Mouse (Mus musculus) kidney, adult 2 months (tissue): ENCODE results near the gene Sp9. TPM values are rescaled to one million over a fixed set of nuclear protein-coding genes. Genes with fewer than 3 reads are reported as not detected.

Source experiments
- DNase-seq: peaks from one replicate; pipeline ENCODE4 v3.0.0; 2021
- H3K27ac ChIP-seq: fragments of 200-500 bp; 2 replicates; pipeline ENCODE4 v1.5.1; 2012; ENCODE audit warnings: low read depth, low read length, control low read depth, inconsistent platforms; ENCODE audit not compliant: insufficient read depth
- H3K27me3 ChIP-seq: fragments of 200-500 bp; replicated peaks from 2 replicates; pipeline ENCODE4 v1.6.1; 2012; ENCODE audit warnings: mild to moderate bottlenecking, moderate library complexity, low read length, inconsistent platforms; ENCODE audit not compliant: control insufficient read depth, insufficient read depth
- H3K36me3 ChIP-seq: fragments of 200-500 bp; 2 replicates; pipeline ENCODE4 v1.6.1; 2012; ENCODE audit warnings: mild to moderate bottlenecking, moderate library complexity, low read length, inconsistent platforms; ENCODE audit not compliant: control insufficient read depth, insufficient read depth
- H3K4me1 ChIP-seq: fragments of 200-500 bp; 2 replicates; pipeline ENCODE4 v1.6.1; 2011; ENCODE audit warnings: low read length; ENCODE audit not compliant: control insufficient read depth, insufficient read depth
- H3K4me3 ChIP-seq: fragments of 200-500 bp; 2 replicates; pipeline ENCODE4 v1.5.1; 2011; ENCODE audit warnings: mild to moderate bottlenecking, low read depth, low read length, control low read depth; ENCODE audit not compliant: insufficient read depth
- CTCF ChIP-seq: fragments of 200-500 bp; conservative IDR thresholded peaks from 2 replicates; pipeline ENCODE4 v1.5.1; 2011; ENCODE audit warnings: low read depth, mild to moderate bottlenecking, control low read depth, low read length, moderate library complexity, mixed read lengths; ENCODE audit not compliant: insufficient read depth, insufficient read length
- POLR2A ChIP-seq: fragments of 200-500 bp; IDR thresholded peaks from one replicate; pipeline ENCODE4 v1.6.1; 2011; ENCODE audit warnings: low read depth, low read length, control low read depth
- WGBS: fragments of 180-500 bp; shearing (Covaris S2); methylation state at CpG from one replicate; pipeline ENCODE4 v1.1.7; 2018; 5-methylcytosine and 5-hydroxymethylcytosine counted together
- polyA plus RNA-seq: library from polyadenylated mRNA; depleted of rRNA; stranded (reverse); fragments of >200 nt; gene quantifications from 2 replicates; pipeline ENCODE4 v1.2.3, GENCODE M21; 2012; rRNA removed

Gene Sp9
- polyA plus RNA-seq, result not detected in 2 replicates

DNA sequence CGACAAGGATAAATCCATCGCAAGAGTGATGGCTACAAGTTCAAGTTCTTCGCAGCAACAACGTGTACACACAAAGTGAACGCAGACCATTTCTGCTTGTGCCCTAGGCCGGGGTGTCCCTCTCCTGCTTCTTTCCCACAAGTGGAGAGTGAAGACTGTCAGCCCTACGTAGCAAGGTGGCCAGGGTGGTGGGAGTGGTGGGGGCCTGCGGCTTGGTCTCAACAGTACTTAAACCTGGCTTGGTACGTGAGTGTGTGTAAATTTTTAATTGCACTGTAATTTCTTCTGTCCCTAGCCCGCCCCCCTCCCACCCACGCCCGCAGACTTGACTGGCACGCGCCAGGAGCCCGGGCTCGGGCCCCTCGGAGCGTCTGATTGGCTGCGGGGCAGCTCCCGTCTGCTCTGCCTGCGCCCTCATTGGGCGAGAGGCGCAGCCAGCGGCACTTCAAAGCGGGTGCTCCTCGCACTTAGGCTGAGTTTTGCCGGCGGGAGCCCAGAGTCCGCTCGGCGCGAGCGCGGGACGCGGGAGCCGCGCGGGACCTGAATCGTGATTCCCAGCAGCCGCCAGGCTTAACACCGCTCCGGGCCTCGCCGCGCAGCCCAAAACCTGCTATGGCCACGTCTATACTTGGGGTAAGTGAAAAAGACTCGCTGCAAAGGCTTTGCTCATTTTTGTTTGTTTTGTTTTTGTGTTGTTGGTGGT is at the start of gene Sp9:
Gene Sp9 (plus strand): TSS at position 467 of the 703 bp plus-strand sequence.
- 4% methylated on average over 48 of the region's 48 CpGs for WGBS

DNA sequence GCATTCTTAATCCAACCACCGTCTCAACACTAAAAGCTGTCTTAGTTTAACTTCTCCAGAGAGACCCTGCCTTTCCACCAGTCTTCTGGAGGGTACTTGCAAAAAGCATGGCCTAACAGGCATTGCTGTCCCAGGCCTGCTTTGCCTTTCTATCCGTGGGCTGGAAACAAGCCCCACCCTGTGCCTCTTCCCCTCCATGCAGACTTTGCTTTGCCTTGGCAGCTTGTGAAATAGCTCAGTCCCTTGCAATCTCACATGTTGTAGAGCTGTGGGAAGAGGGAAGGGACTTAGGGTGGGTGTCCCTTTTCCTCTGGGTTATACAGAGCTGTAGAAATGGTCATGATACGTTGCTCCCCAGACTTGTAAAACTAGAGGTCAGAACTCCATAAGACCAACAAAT is 40.6 kb upstream of the Sp9 start:
- Histone ChIP-seq H3K36me3 (no peaks in the 10 kb centered on the region), H3K27ac (no peak overlapping the region), H3K4me3 (no peak overlapping the region), H3K27me3 (no peaks in the 10 kb centered on the region), H3K4me1 (no peaks in the 10 kb centered on the region)
- 68% methylated on average over 3 of the region's 3 CpGs for whole genome bisulfite sequencing
- no peak for DNase-seq
- TF ChIP-seq POLR2A (no peak), CTCF (no peak)

More for the DNA sequence above, at the start of gene Sp9:
- H3K36me3 ChIP-seq, result no peaks in the 10 kb centered on the region
- peaks cover 21% of the 10 kb centered on the region for H3K27me3 ChIP-seq
- DNase-seq, result peak; percentile 38
- TF ChIP-seq CTCF (no peak), POLR2A (no peak)
- H3K27ac ChIP-seq, result no peak within 1 kb of the TSS
- H3K4me3 ChIP-seq, result no peak within 1 kb of the TSS
- H3K4me1 ChIP-seq, result peaks cover 2% of the 10 kb centered on the region; the same call in 1 of the 2 replicates

DNA sequence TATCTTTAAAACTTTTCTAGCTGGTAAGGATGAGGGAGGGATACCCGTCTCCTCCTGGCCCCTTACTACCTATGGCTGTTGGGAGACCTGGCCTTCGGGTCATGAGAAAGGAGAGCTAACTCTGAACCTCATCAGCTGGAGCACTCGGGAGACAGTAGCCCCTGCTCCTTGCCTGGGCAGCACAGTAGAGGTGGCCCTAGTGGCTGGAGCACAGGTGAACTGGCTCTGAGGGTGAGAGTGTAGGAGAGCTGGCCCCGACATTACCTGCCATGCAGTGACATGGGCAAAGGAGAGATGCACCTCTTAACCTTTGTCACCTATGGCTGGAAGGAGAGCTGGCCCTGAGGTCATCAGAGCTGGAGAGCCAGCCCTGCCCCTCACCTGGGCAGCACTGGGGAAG is 30.4 kb upstream of the Sp9 start:
- H3K27me3 ChIP-seq, result no peaks in the 10 kb centered on the region
- WGBS, result 86% methylated on average over 4 of the region's 4 CpGs
- no peak overlapping the region for H3K27ac ChIP-seq
- DNase-seq, result no peak
- TF ChIP-seq CTCF (no peak), POLR2A (no peak)
- no peaks in the 10 kb centered on the region for H3K36me3 ChIP-seq
- H3K4me3 ChIP-seq, result no peak overlapping the region
- H3K4me1 ChIP-seq, result no peaks in the 10 kb centered on the region

DNA sequence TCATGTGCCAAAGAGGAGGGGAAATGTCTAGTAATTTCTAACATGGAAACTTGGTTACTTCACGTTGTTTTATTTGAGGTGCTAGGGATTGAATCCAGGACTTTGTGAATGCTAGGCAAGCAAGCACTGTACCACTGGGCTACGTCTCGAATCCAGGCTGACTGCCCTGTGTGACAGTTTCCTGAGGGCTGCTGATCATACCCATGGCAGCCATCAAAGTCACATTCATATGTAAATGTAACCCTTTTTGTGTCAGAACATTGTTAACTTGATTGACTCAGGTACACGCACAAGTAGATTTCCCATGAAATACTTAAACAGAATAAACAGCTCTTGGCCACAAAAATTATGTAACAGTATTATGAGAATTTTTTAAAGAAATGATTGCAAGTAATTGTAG is 23.0 kb upstream of the Sp9 start:
- 79% methylated on average over 4 of the region's 4 CpGs for WGBS

DNA sequence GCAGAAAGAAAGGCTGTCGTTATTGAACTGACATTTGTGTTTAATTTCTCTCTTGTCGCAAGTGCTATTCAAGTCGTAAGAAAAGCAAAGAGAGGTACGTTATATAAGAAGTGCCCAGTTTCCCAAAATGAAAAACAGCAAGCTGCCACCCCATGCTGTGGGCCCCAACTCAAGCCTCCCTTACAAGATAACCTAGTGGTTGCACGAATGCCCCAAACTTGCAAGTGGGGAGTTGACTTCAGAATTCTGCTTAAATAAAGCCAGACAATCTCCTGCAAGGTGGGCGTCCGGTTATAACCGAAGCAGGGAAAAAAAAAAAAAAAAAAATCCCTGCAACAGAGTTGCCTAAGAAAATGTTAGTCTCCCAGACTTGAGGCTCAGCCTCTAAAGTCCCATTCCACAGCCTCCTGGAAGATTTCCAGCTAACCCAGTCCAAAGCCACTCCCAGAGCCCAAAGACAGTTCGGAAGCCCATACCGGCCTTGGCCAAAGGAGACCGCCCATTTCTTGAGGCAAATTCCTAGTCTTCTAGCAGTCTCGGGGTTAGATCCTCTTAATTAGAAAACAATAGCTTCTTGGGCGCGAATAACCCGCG is 8.5 kb upstream of the Sp9 start:
- Histone ChIP-seq H3K4me3 (no peak overlapping the region), H3K4me1 (0 out of 2 replicates have a peak, but pooled peaks cover 3% of the 10 kb centered on the region), H3K27ac (no peak overlapping the region), H3K36me3 (no peaks in the 10 kb centered on the region), H3K27me3 (peaks cover 4% of the 10 kb centered on the region)
- TF ChIP-seq POLR2A (no peak), CTCF (no peak)
- whole genome bisulfite sequencing, result 21% methylated on average over 16 of the region's 16 CpGs
- no peak for DNase-seq

More for the DNA sequence above, 23.0 kb upstream of the Sp9 start:
- H3K27me3 ChIP-seq, result no peaks in the 10 kb centered on the region
- no peak overlapping the region for H3K27ac ChIP-seq
- no peaks in the 10 kb centered on the region for H3K4me1 ChIP-seq
- no peak for DNase-seq
- H3K4me3 ChIP-seq, result no peak overlapping the region
- TF ChIP-seq CTCF (no peak), POLR2A (no peak)
- H3K36me3 ChIP-seq, result no peaks in the 10 kb centered on the region

DNA sequence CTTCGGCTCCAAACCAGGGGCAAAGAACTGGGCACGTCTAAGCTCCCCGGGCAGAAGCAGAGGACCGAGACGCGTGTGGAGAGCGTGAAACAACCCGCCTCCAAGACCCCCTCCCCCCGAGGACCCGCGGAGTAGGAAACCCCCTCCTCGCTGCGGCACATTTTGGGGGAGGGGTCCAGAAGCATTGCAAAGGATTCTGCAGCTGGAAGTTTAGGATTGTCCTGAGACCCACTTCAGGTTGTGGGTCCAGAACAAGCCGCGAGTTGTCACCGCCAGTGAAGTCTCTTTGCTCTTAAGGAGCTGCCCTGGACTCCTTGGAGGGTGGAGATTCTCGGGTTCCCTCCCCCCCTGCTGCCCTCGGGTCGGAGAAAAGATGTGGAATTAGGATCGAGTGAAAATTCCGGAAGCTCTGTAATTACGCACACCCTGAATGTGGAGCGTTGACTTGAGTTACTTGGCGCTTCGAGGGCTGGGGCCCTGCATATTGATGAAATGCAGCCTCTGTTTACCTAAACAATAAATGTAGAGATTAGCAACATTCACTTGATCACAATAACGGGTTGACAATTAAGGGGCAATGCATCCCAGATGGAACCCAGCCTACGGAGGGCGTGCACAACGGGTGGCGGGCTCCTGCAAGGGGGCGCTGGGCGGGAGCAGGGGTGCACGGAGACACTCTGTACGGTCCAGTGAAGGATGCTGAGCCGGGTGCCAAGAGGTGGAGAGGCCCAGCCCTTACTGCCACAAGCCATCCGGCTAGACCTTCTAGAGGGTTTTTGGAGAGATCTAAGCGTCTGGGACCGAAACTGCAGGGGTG is 7.7 kb upstream of the Sp9 start:
- WGBS, result 5% methylated on average over 38 of the region's 38 CpGs
- no peak for DNase-seq

More for the DNA sequence above, 7.7 kb upstream of the Sp9 start:
- peaks cover 4% of the 10 kb centered on the region for H3K27me3 ChIP-seq
- no peak for TF ChIP-seq POLR2A
- TF ChIP-seq CTCF, result no peak
- no peak overlapping the region for H3K27ac ChIP-seq
- 0 out of 2 replicates have a peak, but pooled peaks cover 3% of the 10 kb centered on the region for H3K4me1 ChIP-seq
- H3K4me3 ChIP-seq, result no peak overlapping the region
- no peaks in the 10 kb centered on the region for H3K36me3 ChIP-seq
